Mouse (Mus musculus) megakaryocyte, embryonic 14.5 days (primary cell): ENCODE results near the gene Rnf207.

Experiments used
- FLI1 ChIP-seq: IDR thresholded peaks from 2 replicates; pipeline ENCODE4 v1.6.1; 2012; ENCODE audit warnings: low read length, inconsistent platforms, mixed read lengths
- GATA1 ChIP-seq: IDR thresholded peaks from 3 replicates; pipeline ENCODE4 v1.6.1; 2012; ENCODE audit warnings: mixed read lengths, low read length, inconsistent platforms, borderline replicate concordance

DNA sequence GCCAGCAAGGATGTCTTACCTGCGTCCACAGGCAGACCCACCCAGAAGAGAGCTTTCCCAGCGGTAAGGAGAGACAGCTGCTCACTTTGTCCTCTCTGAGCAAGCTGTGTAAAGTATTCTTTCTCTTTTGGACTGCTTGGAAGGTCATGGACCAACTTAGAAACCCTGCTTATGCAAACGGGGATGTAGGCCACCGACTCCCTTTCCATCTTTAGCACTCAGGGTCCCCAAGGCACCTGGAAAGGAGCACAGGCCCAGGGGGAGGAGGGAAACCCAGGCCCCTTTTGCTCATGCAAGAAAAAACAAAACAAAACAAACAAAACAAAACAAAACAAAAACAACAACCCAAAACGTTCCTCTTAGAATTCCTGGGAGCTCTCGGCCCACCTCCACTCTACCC lies 27.2 kb downstream of the Rnf207 start, which contains the start of gene Hes3:
- TF ChIP-seq GATA1 (no peak), FLI1 (no peak)
